Mouse (Mus musculus): ENCODE results near the gene Tmem91. TPM values are rescaled to one million over a fixed set of nuclear protein-coding genes. Genes with fewer than 3 reads are reported as not detected.

The Tmem91 gene
- total RNA-seq, 1 experiment, result 0.94 TPM

DNA sequence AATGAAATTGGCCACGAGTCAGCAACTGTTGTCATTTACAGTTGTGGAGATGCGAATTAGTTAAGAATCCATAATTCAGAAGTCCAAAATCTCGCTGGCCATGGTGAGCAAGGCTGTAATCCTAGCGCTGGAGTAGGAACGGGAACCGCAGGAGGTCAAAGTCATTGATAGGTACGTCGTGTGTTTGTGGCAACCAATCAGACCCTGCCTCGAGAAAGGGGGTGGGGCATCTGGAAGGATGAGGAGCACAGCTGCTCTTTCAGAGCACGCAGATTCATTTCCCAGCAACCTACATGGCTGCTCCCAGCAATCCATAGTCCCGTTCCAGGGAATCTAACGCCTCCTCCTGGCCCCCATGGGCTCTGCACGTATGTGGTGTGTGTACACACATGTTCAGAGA is 24.9 kb upstream of the Tmem91 start:
- Histone ChIP-seq H3K9ac (ENCODE audit: insufficient read depth, low read depth, low read length, poor library complexity, severe bottlenecking) (no peak overlapping the region), H3K4me1 (ENCODE audit: control insufficient read depth in 2 of 2, insufficient read depth in 2 of 2, low read length in 2 of 2, poor library complexity in 1 of 2) (peaks cover 0 to 1% of the 10 kb centered on the region in 2 experiments; a peak in 1 of 4 replicates), H3K27ac (ENCODE audit: insufficient read depth, low read depth, low read length, poor library complexity, severe bottlenecking) (no peak overlapping the region), H3K4me3 (ENCODE audit: insufficient read depth in 1 of 2, low read depth in 1 of 2, low read length in 2 of 2, poor library complexity in 1 of 2, severe bottlenecking in 1 of 2) (no peak overlapping the region), H3K36me3 (ENCODE audit: control insufficient read depth, insufficient read depth, low read length, poor library complexity, severe bottlenecking) (no peaks in the 10 kb centered on the region), H3K9me3 (ENCODE audit: control insufficient read depth, insufficient read depth, low read depth, low read length) (no peaks in the 10 kb centered on the region)
- no peak for DNase-seq (ENCODE audit: low read depth, low spot score)
- no peak for TF ChIP-seq MAFK (IDR thresholded peaks at IDR 0.05; ENCODE audit: insufficient read depth, low read depth, low read length)
- 0 out of 2 replicates have a peak, but pooled peaks have one; percentile 29 for TF ChIP-seq ZNF384 (IDR thresholded peaks at IDR 0.05; ENCODE audit: low read depth, low read length)
- TF ChIP-seq ZC3H11A (IDR thresholded peaks at IDR 0.05; ENCODE audit: borderline replicate concordance, low read depth, low read length), result no peak
- in situ Hi-C loops (cut with MboI; ENCODE audit: low sequenced_read_pairs in 2 of 2, unreplicated experiment in 2 of 2), result no loop called here

DNA sequence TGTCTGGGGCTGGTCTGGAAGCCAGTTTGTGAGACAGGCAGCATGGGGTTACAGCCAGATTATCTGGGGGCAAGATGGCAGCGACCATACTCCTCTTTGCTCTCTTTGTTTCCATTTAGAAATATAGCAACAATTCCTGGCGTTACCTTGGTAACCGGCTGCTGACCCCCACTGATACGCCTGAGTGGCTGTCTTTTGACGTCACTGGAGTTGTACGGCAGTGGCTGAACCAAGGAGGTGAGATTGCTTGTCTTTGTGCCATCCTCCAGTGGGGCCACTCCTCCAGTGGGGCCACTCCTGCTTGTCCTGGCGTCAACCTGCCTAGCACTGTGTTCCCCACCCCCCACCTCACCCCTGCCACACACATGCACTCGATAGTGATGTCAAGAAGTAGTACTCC is 19.1 kb upstream of the Tmem91 start:
- no peak overlapping the region for H3K27ac ChIP-seq (ENCODE audit: insufficient read depth, low read depth, low read length, poor library complexity, severe bottlenecking)
- no peak overlapping the region for H3K4me3 ChIP-seq (ENCODE audit: insufficient read depth in 1 of 2, low read depth in 1 of 2, low read length in 2 of 2, poor library complexity in 1 of 2, severe bottlenecking in 1 of 2)
- H3K9me3 ChIP-seq (ENCODE audit: control insufficient read depth, insufficient read depth, low read depth, low read length), result no peaks in the 10 kb centered on the region
- no peaks in the 10 kb centered on the region for H3K36me3 ChIP-seq (ENCODE audit: control insufficient read depth, insufficient read depth, low read length, poor library complexity, severe bottlenecking)
- no peak overlapping the region for H3K9ac ChIP-seq (ENCODE audit: insufficient read depth, low read depth, low read length, poor library complexity, severe bottlenecking)
- DNase-seq (ENCODE audit: low read depth, low spot score), result no peak
- no peak for TF ChIP-seq MAFK (IDR thresholded peaks at IDR 0.05; ENCODE audit: insufficient read depth, low read depth, low read length)
- TF ChIP-seq ZNF384 (IDR thresholded peaks at IDR 0.05; ENCODE audit: low read depth, low read length), result no peak
- TF ChIP-seq CHD2 (IDR thresholded peaks at IDR 0.05; ENCODE audit: low read depth, low read length), result no peak
- TF ChIP-seq HCFC1 (IDR thresholded peaks at IDR 0.05; ENCODE audit: borderline replicate concordance, insufficient read depth, low read length), result no peak
- TF ChIP-seq ZC3H11A (IDR thresholded peaks at IDR 0.05; ENCODE audit: borderline replicate concordance, low read depth, low read length), result no peak
- in situ Hi-C loops (cut with MboI; ENCODE audit: low sequenced_read_pairs in 2 of 2, unreplicated experiment in 2 of 2), result no loop called here
- peaks cover 0 to 3% of the 10 kb centered on the region in 2 experiments; a peak in 1 of 4 replicates for H3K4me1 ChIP-seq (ENCODE audit: control insufficient read depth in 2 of 2, insufficient read depth in 2 of 2, low read length in 2 of 2, poor library complexity in 1 of 2)

DNA sequence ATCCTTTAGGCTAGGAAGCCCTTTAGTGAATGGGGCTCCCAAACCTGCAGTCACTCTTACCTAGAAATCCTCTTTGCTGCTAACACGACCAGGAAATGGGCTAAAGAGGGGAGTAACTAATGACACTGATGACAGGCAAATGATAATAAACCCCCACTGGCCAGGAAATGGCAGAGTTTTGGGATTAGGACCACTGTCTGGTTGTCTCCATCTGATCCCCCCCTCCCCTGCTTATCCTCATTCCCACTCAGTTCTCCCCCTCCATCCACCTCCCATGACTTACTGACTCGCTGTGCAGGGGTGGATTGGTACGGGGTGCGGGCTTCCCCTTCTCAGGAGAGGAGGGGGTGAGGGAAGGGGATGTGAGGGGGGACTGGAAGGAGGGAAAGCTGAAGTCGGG is 15.1 kb upstream of the Tmem91 start:
- H3K9me3 ChIP-seq (ENCODE audit: control insufficient read depth, insufficient read depth, low read depth, low read length), result no peaks in the 10 kb centered on the region
- peaks cover 0 to 5% of the 10 kb centered on the region in 2 experiments; a peak in 1 of 4 replicates for H3K4me1 ChIP-seq (ENCODE audit: control insufficient read depth in 2 of 2, insufficient read depth in 2 of 2, low read length in 2 of 2, poor library complexity in 1 of 2)
- no peak overlapping the region for H3K27ac ChIP-seq (ENCODE audit: insufficient read depth, low read depth, low read length, poor library complexity, severe bottlenecking)
- DNase-seq (ENCODE audit: low read depth, low spot score), result no peak
- no peak overlapping the region for H3K9ac ChIP-seq (ENCODE audit: insufficient read depth, low read depth, low read length, poor library complexity, severe bottlenecking)
- no peak overlapping the region for H3K4me3 ChIP-seq (ENCODE audit: insufficient read depth in 1 of 2, low read depth in 1 of 2, low read length in 2 of 2, poor library complexity in 1 of 2, severe bottlenecking in 1 of 2)
- H3K36me3 ChIP-seq (ENCODE audit: control insufficient read depth, insufficient read depth, low read length, poor library complexity, severe bottlenecking), result no peaks in the 10 kb centered on the region
- TF ChIP-seq ZC3H11A (IDR thresholded peaks at IDR 0.05; ENCODE audit: borderline replicate concordance, low read depth, low read length), result no peak
- no peak for TF ChIP-seq HCFC1 (IDR thresholded peaks at IDR 0.05; ENCODE audit: borderline replicate concordance, insufficient read depth, low read length)
- no peak for TF ChIP-seq MAFK (IDR thresholded peaks at IDR 0.05; ENCODE audit: insufficient read depth, low read depth, low read length)
- TF ChIP-seq ZNF384 (IDR thresholded peaks at IDR 0.05; ENCODE audit: low read depth, low read length), result no peak
- no peak for TF ChIP-seq CHD2 (IDR thresholded peaks at IDR 0.05; ENCODE audit: low read depth, low read length)
- in situ Hi-C loops (cut with MboI; ENCODE audit: low sequenced_read_pairs in 2 of 2, unreplicated experiment in 2 of 2), result no loop called here

DNA sequence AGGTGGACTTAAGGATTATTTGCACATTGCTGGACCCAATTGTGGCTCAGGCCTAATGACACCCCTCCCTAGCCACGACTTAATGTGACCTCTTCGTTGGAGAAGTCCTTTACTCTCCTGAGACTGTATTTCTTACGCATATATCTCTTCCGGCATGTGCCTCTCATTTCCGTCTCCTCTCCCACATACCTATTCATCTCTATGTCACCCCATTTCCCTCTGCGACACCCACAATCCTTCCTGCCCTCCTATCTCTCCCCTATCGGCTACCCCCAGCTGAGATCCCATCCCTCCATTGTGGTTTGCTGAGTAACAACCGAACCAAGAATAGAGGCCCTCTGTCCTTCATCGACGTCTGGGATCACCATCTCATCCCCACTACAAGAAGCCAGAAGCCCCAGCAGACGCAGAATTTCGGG is 14.6 kb upstream of the Tmem91 start:
- H3K36me3 ChIP-seq (ENCODE audit: control insufficient read depth, insufficient read depth, low read length, poor library complexity, severe bottlenecking), result no peaks in the 10 kb centered on the region
- peak overlapping the region; percentile 46 to 77; a peak in 3 of 4 replicates for H3K4me3 ChIP-seq (ENCODE audit: insufficient read depth in 1 of 2, low read depth in 1 of 2, low read length in 2 of 2, poor library complexity in 1 of 2, severe bottlenecking in 1 of 2)
- H3K4me1 ChIP-seq (ENCODE audit: control insufficient read depth in 2 of 2, insufficient read depth in 2 of 2, low read length in 2 of 2, poor library complexity in 1 of 2), result peaks cover 0 to 5% of the 10 kb centered on the region in 2 experiments; a peak in 1 of 4 replicates
- in situ Hi-C loops (cut with MboI; ENCODE audit: low sequenced_read_pairs in 2 of 2, unreplicated experiment in 2 of 2), result no loop called here
- no peak overlapping the region for H3K9ac ChIP-seq (ENCODE audit: insufficient read depth, low read depth, low read length, poor library complexity, severe bottlenecking)
- TF ChIP-seq ZC3H11A (IDR thresholded peaks at IDR 0.05; ENCODE audit: borderline replicate concordance, low read depth, low read length) (no peak), MAFK (IDR thresholded peaks at IDR 0.05; ENCODE audit: insufficient read depth, low read depth, low read length) (no peak), HCFC1 (IDR thresholded peaks at IDR 0.05; ENCODE audit: borderline replicate concordance, insufficient read depth, low read length) (no peak), ZNF384 (IDR thresholded peaks at IDR 0.05; ENCODE audit: low read depth, low read length) (no peak), CHD2 (IDR thresholded peaks at IDR 0.05; ENCODE audit: low read depth, low read length) (no peak)
- no peak for DNase-seq (ENCODE audit: low read depth, low spot score)
- no peaks in the 10 kb centered on the region for H3K9me3 ChIP-seq (ENCODE audit: control insufficient read depth, insufficient read depth, low read depth, low read length)
- no peak overlapping the region for H3K27ac ChIP-seq (ENCODE audit: insufficient read depth, low read depth, low read length, poor library complexity, severe bottlenecking)

Measured in ES-E14 (cell line).